Mouse (Mus musculus) kidney, postnatal 4 days (tissue): ENCODE measurements at regions not wholly inside any gene's neighbourhood (a gene's known extent, or its start where the extent isn't known, plus 50 kb on each side); places are given as distances from the start of the nearest gene placed in this dataset.

Experiments
- DNase-seq, 2 experiments: peaks; one replicate each; pipeline ENCODE4 v3.0.0; 2021; ENCODE audit warnings: mixed read lengths in 2 of 2

GRCm38 (mm10) chr14:11417857-11418256 lies 61.3 kb upstream of the Gm3839 start:
- no peak for DNase-seq

- DNase-seq = no peak
These were observed 65.8 kb upstream of the Gm3839 start for GRCm38 (mm10) chr14:11422306-11422705.

- DNase-seq = no peak
These were observed 72.0 kb upstream of the Gm3839 start for GRCm38 (mm10) chr14:11428256-11429240.

GRCm38 (mm10) chr14:11435166-11435784 lies 78.7 kb upstream of the Gm3839 start:
- no peak for DNase-seq

GRCm38 (mm10) chr14:11438611-11439010 lies 82.1 kb upstream of the Gm3839 start:
- DNase-seq = no peak

- DNase-seq = no peak
These were observed 83.7 kb upstream of the Gm3839 start for GRCm38 (mm10) chr14:11440176-11440575.

- no peak for DNase-seq
These were observed 93.4 kb upstream of the Gm3839 start for GRCm38 (mm10) chr14:11449958-11450357.

- DNase-seq = peak in 1 of 2 experiments; percentile 11
These were observed 75.6 kb upstream of the Ptprg start for GRCm38 (mm10) chr14:11477731-11478130.

- DNase-seq = no peak
These were observed 71.2 kb upstream of the Ptprg start for GRCm38 (mm10) chr14:11482151-11482550.

- no peak for DNase-seq
These were observed 67.0 kb upstream of the Ptprg start for GRCm38 (mm10) chr14:11486287-11486686.

- no peak for DNase-seq
These were observed 51.6 kb upstream of the Ptprg start for GRCm38 (mm10) chr14:11501744-11502143.

GRCm38 (mm10) chr14:11503156-11503555 lies 50.2 kb upstream of the Ptprg start:
- DNase-seq = no peak
